Mouse (Mus musculus) stomach, postnatal 0 days (tissue): ENCODE data around the gene Aurkc. TPM values are rescaled to one million over a fixed set of nuclear protein-coding genes. Genes with fewer than 3 reads are reported as not detected.
"Not testable (repeated sequence)": the region's sequence is repeated elsewhere in the genome, so short reads cannot be mapped to it uniquely, and the experiment has no call there.

Experiments
- ATAC-seq: fragments of 200-750 bp; cut with Nextera tagmentation; 2 replicates; pipeline ENCODE4 v1.8.0; 2017; ENCODE audit not compliant: low FRiP score, low TSS enrichment
- DNase-seq: peaks from one replicate; pipeline ENCODE4 v3.0.0-alpha.2; 2016; ENCODE audit warnings: low spot score
- H3K27ac ChIP-seq: fragments of 300-500 bp; sonication (generic); replicated peaks from 2 replicates; pipeline ENCODE4 v1.5.1; 2014; ENCODE audit warnings: mild to moderate bottlenecking, control low read depth
- H3K27me3 ChIP-seq: fragments of 300-500 bp; sonication (generic); 2 replicates; pipeline ENCODE4 v1.6.1; 2014; ENCODE audit warnings: low read length; ENCODE audit not compliant: control insufficient read depth, insufficient read depth
- H3K36me3 ChIP-seq: fragments of 300-500 bp; sonication (generic); 2 replicates; pipeline ENCODE4 v1.6.1; 2014; ENCODE audit warnings: low read length, mixed read lengths; ENCODE audit not compliant: control insufficient read depth, insufficient read depth
- H3K4me1 ChIP-seq: fragments of 300-500 bp; sonication (generic); replicated peaks from 2 replicates; pipeline ENCODE4 v1.6.1; 2014; ENCODE audit warnings: antibody characterized with exemption; ENCODE audit not compliant: control insufficient read depth, insufficient read depth
- H3K4me2 ChIP-seq: fragments of 300-500 bp; sonication (generic); replicated peaks from 2 replicates; pipeline ENCODE4 v1.6.1; 2014; ENCODE audit warnings: low read depth, mild to moderate bottlenecking, control low read depth, moderate library complexity
- H3K4me3 ChIP-seq: fragments of 300-500 bp; sonication (generic); 2 replicates; pipeline ENCODE4 v1.5.1; 2014; ENCODE audit warnings: low read depth, low read length, control low read depth
- H3K9ac ChIP-seq: fragments of 300-500 bp; sonication (generic); 2 replicates; pipeline ENCODE4 v1.6.1; 2014; ENCODE audit warnings: mild to moderate bottlenecking, low read length, control low read depth, mixed read lengths
- H3K9me3 ChIP-seq: fragments of 300-500 bp; sonication (generic); 2 replicates; pipeline ENCODE4 v1.6.1; 2016; ENCODE audit warnings: low read length; ENCODE audit not compliant: control insufficient read depth
- CTCF ChIP-seq: IDR thresholded peaks from 2 replicates; pipeline ENCODE4 v1.5.1; 2016; ENCODE audit warnings: antibody characterized with exemption, low read depth, mild to moderate bottlenecking, moderate library complexity
- EP300 ChIP-seq: optimal IDR thresholded peaks from 2 replicates; pipeline ENCODE3; 2016; ENCODE audit warnings: antibody characterized with exemption
- WGBS: fragments of 180-500 bp; shearing (Covaris S2); extraction: QIAGEN DNeasy Blood & Tissue Kit; methylation state at CpG from one replicate; pipeline ENCODE4 v1.1.7; 2014; 5-methylcytosine and 5-hydroxymethylcytosine counted together
- polyA plus RNA-seq: library from polyadenylated mRNA; unstranded; fragments of >200 nt; fragmentation: Nextera tagmentation; extraction: Ambion mirVana; gene quantifications from 2 replicates; pipeline ENCODE4 v1.2.1, GENCODE M21; 2015

The Aurkc gene
- polyA plus RNA-seq, 1 experiment from 2014 or later = not detected

GRCm38 (mm10) chr7:7027445-7027844, 32.3 kb downstream of the Aurkc start:
- Histone ChIP-seq H3K4me3 (no peak overlapping the region), H3K36me3 (no peaks in the 10 kb centered on the region), H3K27ac (no peak overlapping the region), H3K9me3 (no peaks in the 10 kb centered on the region), H3K9ac (no peak overlapping the region), H3K4me2 (no peak overlapping the region), H3K4me1 (no peaks in the 10 kb centered on the region), H3K27me3 (no peaks in the 10 kb centered on the region)
- DNase-seq (no peak), ATAC-seq (no peak)
- TF ChIP-seq EP300 = no peak
- no peak for TF ChIP-seq CTCF

- DNase-seq, H3K9me3 ChIP-seq, H3K27ac ChIP-seq, H3K36me3 ChIP-seq, H3K4me2 ChIP-seq, H3K9ac ChIP-seq, H3K27me3 ChIP-seq, ATAC-seq, H3K4me1 ChIP-seq, H3K4me3 ChIP-seq: not testable (repeated sequence)
- 36% methylated on average over 7 of the region's 7 CpGs for WGBS
Observed at GRCm38 (mm10) chr7:7049659-7050320, 54.7 kb downstream of the Aurkc start.

Other genes starting within 250 kb of the Aurkc start
- 10.0 and 10.7 TPM in 2 replicates for gene Zfp954, start 126.2 kb downstream of the Aurkc start, polyA plus RNA-seq
- 0.45 and 0.63 TPM in 2 replicates for gene Zfp773, start 141.5 kb downstream of the Aurkc start, polyA plus RNA-seq
- 1.2 and 1.4 TPM in 2 replicates for gene Zfp418, start 176.0 kb downstream of the Aurkc start, polyA plus RNA-seq
- 6.9 and 7.4 TPM in 2 replicates for gene Zfp772, start 214.7 kb downstream of the Aurkc start, polyA plus RNA-seq